Mouse (Mus musculus): ENCODE data around the gene Hacd4. TPM values are rescaled to one million over a fixed set of nuclear protein-coding genes. Genes with fewer than 3 reads are reported as not detected.
"Not testable (repeated sequence)": the region's sequence is repeated elsewhere in the genome, so short reads cannot be mapped to it uniquely, and the experiment has no call there.

Gene Hacd4
- polyA plus RNA-seq, 1 experiment from 2014 or later, result 3.8 TPM

- no peaks in the 10 kb centered on the region for H3K9me3 ChIP-seq
- no peak overlapping the region for H3K9ac ChIP-seq (replicated peaks)
- no peaks in the 10 kb centered on the region for H3K36me3 ChIP-seq
- no peak overlapping the region for H3K27ac ChIP-seq (replicated peaks)
- no peak for ATAC-seq (ENCODE audit: low FRiP score, low read depth)
- no peaks in the 10 kb centered on the region for H3K4me1 ChIP-seq
- H3K27me3 ChIP-seq, result no peaks in the 10 kb centered on the region
- H3K4me2 ChIP-seq (replicated peaks), result no peak overlapping the region
- no peak overlapping the region for H3K4me3 ChIP-seq
Observed at GRCm38 (mm10) chr4:88424563-88424962, 14.2 kb downstream of the Hacd4 start.

GRCm38 (mm10) chr4:88419378-88419777 is 19.4 kb downstream of the Hacd4 start:
- Histone ChIP-seq H3K27ac (replicated peaks) (no peak overlapping the region), H3K4me2 (replicated peaks) (no peak overlapping the region), H3K9me3 (no peaks in the 10 kb centered on the region), H3K27me3 (no peaks in the 10 kb centered on the region), H3K9ac (replicated peaks) (no peak overlapping the region), H3K36me3 (no peaks in the 10 kb centered on the region), H3K4me1 (no peaks in the 10 kb centered on the region), H3K4me3 (no peak overlapping the region)
- 97% methylated on average over 5 of the region's 5 CpGs for WGBS
- ATAC-seq (ENCODE audit: low FRiP score, low read depth), result no peak

- Histone ChIP-seq H3K4me3 (no peak overlapping the region), H3K4me1 (no peaks in the 10 kb centered on the region), H3K27me3 (no peaks in the 10 kb centered on the region), H3K9ac (replicated peaks) (no peak overlapping the region), H3K9me3 (no peaks in the 10 kb centered on the region), H3K4me2 (replicated peaks) (no peak overlapping the region), H3K27ac (replicated peaks) (no peak overlapping the region), H3K36me3 (no peaks in the 10 kb centered on the region)
- WGBS, result 48% methylated on average over 2 of the region's 2 CpGs
- no peak for ATAC-seq (ENCODE audit: low FRiP score, low read depth)
Observed at GRCm38 (mm10) chr4:88415017-88415416, 23.7 kb downstream of the Hacd4 start.

- H3K36me3 ChIP-seq, result 0 out of 2 replicates have a peak, but pooled peaks cover 1% of the 10 kb centered on the region
- H3K9me3 ChIP-seq, result no peaks in the 10 kb centered on the region
- no peak overlapping the region for H3K27ac ChIP-seq (replicated peaks)
- no peak overlapping the region for H3K4me3 ChIP-seq
- no peak for ATAC-seq (ENCODE audit: low FRiP score, low read depth)
- no peaks in the 10 kb centered on the region for H3K27me3 ChIP-seq
- H3K4me1 ChIP-seq, result no peaks in the 10 kb centered on the region; the same call in 1 of the 2 replicates
- H3K9ac ChIP-seq (replicated peaks), result no peak overlapping the region
- H3K4me2 ChIP-seq (replicated peaks), result no peak overlapping the region
- 87% methylated on average over 2 of the region's 2 CpGs for WGBS
Observed at GRCm38 (mm10) chr4:88412331-88412730, 26.4 kb downstream of the Hacd4 start.

- H3K27ac ChIP-seq (replicated peaks), result no peak overlapping the region
- no peak for ATAC-seq (ENCODE audit: low FRiP score, low read depth)
- no peaks in the 10 kb centered on the region for H3K27me3 ChIP-seq
- no peak overlapping the region for H3K4me2 ChIP-seq (replicated peaks)
- no peak overlapping the region for H3K4me3 ChIP-seq
- no peaks in the 10 kb centered on the region for H3K9me3 ChIP-seq
- H3K36me3 ChIP-seq, result peaks cover 5% of the 10 kb centered on the region; the same call in 1 of the 2 replicates
- H3K9ac ChIP-seq (replicated peaks), result no peak overlapping the region
- WGBS, result 95% methylated on average over 4 of the region's 4 CpGs
- peaks cover 7% of the 10 kb centered on the region for H3K4me1 ChIP-seq
Observed at GRCm38 (mm10) chr4:88409279-88409678, 29.4 kb downstream of the Hacd4 start.

- Histone ChIP-seq H3K4me2 (replicated peaks) (no peak overlapping the region), H3K9me3 (no peaks in the 10 kb centered on the region), H3K36me3 (peaks cover 5% of the 10 kb centered on the region; the same call in 1 of the 2 replicates), H3K27ac (replicated peaks) (peak overlapping the region; percentile 58), H3K4me1 (peaks cover 7% of the 10 kb centered on the region), H3K27me3 (no peaks in the 10 kb centered on the region), H3K4me3 (no peak overlapping the region), H3K9ac (replicated peaks) (no peak overlapping the region)
- 70% methylated on average over 4 of the region's 4 CpGs for WGBS
- peak; percentile 91 for ATAC-seq (ENCODE audit: low FRiP score, low read depth)
Observed at GRCm38 (mm10) chr4:88406887-88407696, 31.6 kb downstream of the Hacd4 start.

- H3K9ac ChIP-seq (replicated peaks), result no peak overlapping the region
- no peaks in the 10 kb centered on the region for H3K9me3 ChIP-seq
- ATAC-seq (ENCODE audit: low FRiP score, low read depth), result no peak
- peaks cover 7% of the 10 kb centered on the region for H3K4me1 ChIP-seq
- H3K4me3 ChIP-seq, result no peak overlapping the region
- H3K27me3 ChIP-seq, result no peaks in the 10 kb centered on the region
- H3K36me3 ChIP-seq, result peaks cover 5% of the 10 kb centered on the region; the same call in 1 of the 2 replicates
- H3K27ac ChIP-seq (replicated peaks), result no peak overlapping the region
- 94% methylated on average over 6 of the region's 6 CpGs for WGBS
- H3K4me2 ChIP-seq (replicated peaks), result no peak overlapping the region
Observed at GRCm38 (mm10) chr4:88402884-88403283, 35.8 kb downstream of the Hacd4 start.

- WGBS, result 89% methylated on average over 7 of the region's 7 CpGs
- Histone ChIP-seq H3K27ac (replicated peaks) (no peak overlapping the region), H3K4me1 (no peaks in the 10 kb centered on the region), H3K9ac (replicated peaks) (no peak overlapping the region), H3K36me3 (no peaks in the 10 kb centered on the region), H3K4me2 (replicated peaks) (no peak overlapping the region), H3K27me3 (no peaks in the 10 kb centered on the region), H3K4me3 (no peak overlapping the region), H3K9me3 (no peaks in the 10 kb centered on the region)
- no peak for ATAC-seq (ENCODE audit: low FRiP score, low read depth)
Observed at GRCm38 (mm10) chr4:88400992-88401313, 37.8 kb downstream of the Hacd4 start.

- no peaks in the 10 kb centered on the region for H3K27me3 ChIP-seq
- WGBS, result 83% methylated on average over 9 of the region's 9 CpGs
- H3K4me1 ChIP-seq, result no peaks in the 10 kb centered on the region
- no peak overlapping the region for H3K9ac ChIP-seq (replicated peaks)
- no peak overlapping the region for H3K4me3 ChIP-seq
- no peak for ATAC-seq (ENCODE audit: low FRiP score, low read depth)
- H3K36me3 ChIP-seq, result no peaks in the 10 kb centered on the region
- H3K4me2 ChIP-seq (replicated peaks), result no peak overlapping the region
- H3K9me3 ChIP-seq, result no peaks in the 10 kb centered on the region
- no peak overlapping the region for H3K27ac ChIP-seq (replicated peaks)
Observed at GRCm38 (mm10) chr4:88400302-88400991, 38.3 kb downstream of the Hacd4 start.

- no peaks in the 10 kb centered on the region for H3K4me1 ChIP-seq
- 83% methylated on average over 6 of the region's 6 CpGs for WGBS
- no peak overlapping the region for H3K27ac ChIP-seq (replicated peaks)
- no peaks in the 10 kb centered on the region for H3K36me3 ChIP-seq
- no peak overlapping the region for H3K4me3 ChIP-seq
- H3K4me2 ChIP-seq (replicated peaks), result no peak overlapping the region
- no peaks in the 10 kb centered on the region for H3K9me3 ChIP-seq
- ATAC-seq (ENCODE audit: low FRiP score, low read depth), result no peak
- no peaks in the 10 kb centered on the region for H3K27me3 ChIP-seq
- H3K9ac ChIP-seq (replicated peaks), result no peak overlapping the region
Observed at GRCm38 (mm10) chr4:88396995-88397521, 41.7 kb downstream of the Hacd4 start.

- Histone ChIP-seq H3K9me3 (no peaks in the 10 kb centered on the region), H3K4me1 (no peaks in the 10 kb centered on the region), H3K9ac (replicated peaks) (no peak overlapping the region), H3K4me2 (replicated peaks) (no peak overlapping the region), H3K4me3 (no peak overlapping the region), H3K27me3 (no peaks in the 10 kb centered on the region), H3K27ac (replicated peaks) (no peak overlapping the region), H3K36me3 (no peaks in the 10 kb centered on the region)
- ATAC-seq (ENCODE audit: low FRiP score, low read depth), result no peak
- WGBS, result 97% methylated on average over 3 of the region's 3 CpGs
Observed at GRCm38 (mm10) chr4:88395717-88396116, 43.0 kb downstream of the Hacd4 start.

- ATAC-seq (ENCODE audit: low FRiP score, low read depth); H3K4me3 ChIP-seq: not testable (repeated sequence)
- 67% methylated on average over 1 of the region's 1 CpGs for whole genome bisulfite sequencing
Observed at GRCm38 (mm10) chr4:88390596-88390995, 48.1 kb downstream of the Hacd4 start.

More at GRCm38 (mm10) chr4:88390596-88390995, 48.1 kb downstream of the Hacd4 start:
- H3K27ac ChIP-seq (replicated peaks); H3K4me1 ChIP-seq; H3K36me3 ChIP-seq; H3K27me3 ChIP-seq; H3K4me2 ChIP-seq (replicated peaks); H3K9ac ChIP-seq (replicated peaks); H3K9me3 ChIP-seq: not testable (repeated sequence)
